Mouse (Mus musculus) forebrain, embryonic 14.5 days (tissue): ENCODE data around the gene Gm45062. TPM values are rescaled to one million over a fixed set of nuclear protein-coding genes. Genes with fewer than 3 reads are reported as not detected.
A peak's percentile ranks its signal among the peaks of the same experiment; 100 is the strongest.
"Not testable (repeated sequence)": the region's sequence is repeated elsewhere in the genome, so short reads cannot be mapped to it uniquely, and the experiment has no call there.

ENCODE experiments used
- ATAC-seq: fragments of 200-750 bp; cut with Nextera tagmentation; 2 replicates; pipeline ENCODE4 v1.8.0; 2017; ENCODE audit warnings: mild to moderate bottlenecking, moderate library complexity
- DNase-seq: peaks from one replicate; pipeline ENCODE4 v3.0.0-alpha.2; 2015; ENCODE audit warnings: low spot score
- H3K27ac ChIP-seq: fragments of 300-500 bp; sonication (generic); 2 replicates; pipeline ENCODE4 v1.5.1; 2014; ENCODE audit warnings: low read depth, mild to moderate bottlenecking, control low read depth, low read length, moderate library complexity
- H3K27me3 ChIP-seq: fragments of 300-500 bp; sonication (generic); replicated peaks from 2 replicates; pipeline ENCODE4 v1.6.1; 2014; ENCODE audit warnings: low read length, control low read depth, mixed read lengths; ENCODE audit not compliant: control insufficient read depth, insufficient read depth
- H3K36me3 ChIP-seq: fragments of 300-500 bp; sonication (generic); 2 replicates; pipeline ENCODE4 v1.6.1; 2014; ENCODE audit warnings: low read length, control low read depth; ENCODE audit not compliant: control insufficient read depth, insufficient read depth
- H3K4me1 ChIP-seq: fragments of 300-500 bp; sonication (generic); 2 replicates; pipeline ENCODE4 v1.6.1; 2014; ENCODE audit warnings: antibody characterized with exemption, low read length, control low read depth; ENCODE audit not compliant: control insufficient read depth, insufficient read depth
- H3K4me2 ChIP-seq: fragments of 300-500 bp; sonication (generic); 2 replicates; pipeline ENCODE4 v1.6.1; 2014; ENCODE audit warnings: mild to moderate bottlenecking, control low read depth, low read length
- H3K4me3 ChIP-seq: fragments of 300-500 bp; sonication (generic); 2 replicates; pipeline ENCODE4 v1.5.1; 2014; ENCODE audit warnings: low read depth, low read length, control low read depth
- H3K9ac ChIP-seq: fragments of 300-500 bp; sonication (generic); 2 replicates; pipeline ENCODE4 v1.6.1; 2014; ENCODE audit warnings: mild to moderate bottlenecking, low read length, control low read depth, moderate library complexity
- H3K9me3 ChIP-seq: fragments of 300-500 bp; sonication (generic); replicated peaks from 2 replicates; pipeline ENCODE4 v1.6.1; 2016; ENCODE audit warnings: low read length, control low read depth, mixed read lengths; ENCODE audit not compliant: control insufficient read depth
- WGBS: fragments of 180-500 bp; shearing (Covaris S2); extraction: QIAGEN DNeasy Blood & Tissue Kit; methylation state at CpG from one replicate; pipeline ENCODE4 v1.1.7; 2014; 5-methylcytosine and 5-hydroxymethylcytosine counted together
- polyA plus RNA-seq: library from polyadenylated mRNA; unstranded; fragments of >200 nt; fragmentation: Nextera tagmentation; extraction: Ambion mirVana; gene quantifications from 2 replicates; pipeline ENCODE4 v1.2.1, GENCODE M21; 2014

Gene Gm45062
- polyA plus RNA-seq, 1 experiment from 2014 or later = 14.3 TPM

DNA sequence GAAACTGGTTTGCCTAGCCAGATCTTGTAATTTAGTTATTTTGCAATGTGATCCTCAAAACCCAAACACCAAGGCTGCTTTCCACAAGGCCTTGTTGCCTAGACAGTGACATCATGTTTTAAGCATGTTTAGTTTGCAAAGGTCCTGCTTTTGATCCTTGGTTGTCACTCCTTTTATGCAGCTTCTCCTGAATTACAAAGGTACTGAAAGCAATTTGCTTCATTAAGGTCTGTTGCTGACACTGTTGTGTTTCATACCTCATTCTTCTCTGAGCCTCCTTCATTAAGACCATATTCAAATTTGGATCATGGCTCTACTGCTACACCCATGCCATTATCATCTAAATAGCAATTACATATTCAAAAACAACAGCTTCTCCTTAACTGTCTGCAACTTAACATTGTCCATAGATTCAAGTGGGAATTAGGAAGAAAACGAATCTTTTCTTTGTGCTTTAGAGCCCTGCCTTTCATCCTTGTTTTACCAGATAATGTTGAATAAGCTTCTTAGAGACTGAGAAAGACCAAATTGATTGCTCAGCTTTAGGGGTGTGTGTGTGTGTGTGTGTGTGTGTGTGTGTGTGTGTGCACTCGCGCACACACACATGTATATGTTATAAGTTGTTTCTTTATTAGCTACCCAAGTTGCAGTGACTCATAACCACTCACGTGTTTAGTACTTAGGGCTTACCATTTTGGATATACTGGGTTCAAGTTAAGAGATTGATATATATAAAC lies 35.0 kb downstream of the Gm45062 start:
- Histone ChIP-seq H3K4me3 (no peak overlapping the region), H3K4me2 (no peak overlapping the region), H3K27ac (no peak overlapping the region), H3K27me3 (no peaks in the 10 kb centered on the region), H3K9ac (no peak overlapping the region), H3K36me3 (no peaks in the 10 kb centered on the region), H3K9me3 (no peaks in the 10 kb centered on the region), H3K4me1 (peaks cover 7% of the 10 kb centered on the region)
- DNase-seq (peak; percentile 88), ATAC-seq (peak; percentile 95)
- 8% methylated on average over 4 of the region's 4 CpGs for WGBS

DNA sequence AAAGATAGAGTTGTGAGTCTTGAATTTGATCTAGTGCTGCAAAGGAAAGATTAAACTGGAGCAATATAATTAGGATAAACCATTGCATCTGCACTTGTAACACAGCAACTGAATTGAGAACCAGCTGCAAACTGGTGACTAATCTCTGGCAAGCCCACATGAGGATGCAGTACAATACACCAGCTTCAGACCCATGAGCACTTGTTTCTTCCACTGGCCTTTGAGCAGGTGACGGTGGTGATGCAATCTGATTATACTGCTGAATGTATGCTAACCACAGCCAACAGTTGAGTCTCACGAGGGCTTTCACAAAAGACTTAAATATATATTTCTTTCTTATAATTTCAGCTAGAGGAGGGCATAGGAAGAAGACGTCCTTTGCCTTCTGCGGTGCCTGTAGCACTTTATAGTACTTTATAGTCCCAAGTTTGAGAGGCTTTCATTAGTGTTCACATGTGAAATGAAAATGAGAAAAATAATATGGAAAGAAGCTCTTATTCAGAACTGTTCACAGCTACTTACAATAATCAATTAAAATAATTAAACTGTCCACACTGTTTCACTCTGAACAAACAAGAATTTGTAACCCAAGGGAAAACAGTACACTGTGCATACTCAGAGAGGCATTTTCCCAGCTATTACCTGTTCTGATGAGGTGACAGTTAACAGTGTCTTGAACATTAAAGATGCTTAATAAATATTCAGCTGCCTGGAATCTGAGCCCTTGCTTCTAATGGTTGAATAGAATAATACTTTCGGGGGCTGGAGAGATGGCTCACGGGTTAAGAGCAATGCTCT lies 40.0 kb downstream of the Gm45062 start:
- peak; percentile 69 for DNase-seq
- no peak overlapping the region for H3K4me3 ChIP-seq
- peaks cover 2% of the 10 kb centered on the region for H3K4me1 ChIP-seq
- no peak overlapping the region for H3K4me2 ChIP-seq
- peak; percentile 83 for ATAC-seq
- H3K9me3 ChIP-seq = no peaks in the 10 kb centered on the region
- no peaks in the 10 kb centered on the region for H3K36me3 ChIP-seq
- H3K9ac ChIP-seq = no peak overlapping the region
- no peaks in the 10 kb centered on the region for H3K27me3 ChIP-seq
- 0 out of 2 replicates have a peak overlapping the region, but pooled peaks have one; percentile 27 for H3K27ac ChIP-seq
- 51% methylated on average over 6 of the region's 6 CpGs for WGBS

DNA sequence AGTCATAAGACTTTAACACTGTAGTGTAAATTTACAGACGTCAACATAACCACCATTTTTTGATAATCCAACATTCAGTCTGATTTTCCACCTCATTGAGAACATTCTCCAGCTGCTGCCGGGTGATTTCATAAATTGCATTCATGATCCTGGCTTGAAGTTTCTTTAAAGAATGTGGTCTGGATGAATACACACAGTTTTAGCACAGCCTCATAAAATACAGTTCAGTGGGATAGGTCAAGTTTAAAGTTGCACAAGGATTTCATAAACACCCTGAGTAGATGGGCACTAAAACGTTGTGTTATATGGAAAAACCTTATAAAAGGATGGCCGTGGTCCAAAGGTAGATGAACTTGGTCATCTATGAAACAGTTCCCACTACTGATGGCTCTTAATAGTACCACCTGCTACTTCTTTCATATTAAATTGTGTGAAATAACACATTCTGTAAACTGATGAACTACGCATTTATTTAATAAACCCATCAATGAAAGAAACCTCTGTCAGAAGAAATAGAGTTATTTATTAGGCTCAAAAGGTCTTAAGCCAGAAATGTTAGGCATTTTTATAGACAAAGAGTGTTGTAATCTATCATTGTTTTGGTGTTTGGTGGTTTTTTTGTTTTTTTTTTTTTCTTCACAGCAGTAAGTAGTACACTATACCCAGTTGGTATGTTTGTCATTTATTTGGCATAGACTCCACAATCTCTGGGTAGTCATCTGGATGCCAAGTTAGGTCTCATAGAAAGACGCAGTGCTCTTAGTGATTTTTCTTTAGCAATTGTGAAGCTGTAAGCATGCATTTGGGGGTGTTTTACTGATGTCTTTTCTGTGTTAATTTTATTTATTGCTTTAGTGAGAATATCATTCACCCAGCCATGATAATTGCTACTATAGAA lies 48.9 kb downstream of the Gm45062 start:
- DNase-seq (peak; percentile 79), ATAC-seq (peak; percentile 77)
- H3K4me2 ChIP-seq = no peak overlapping the region
- no peaks in the 10 kb centered on the region for H3K9me3 ChIP-seq
- H3K36me3 ChIP-seq = no peaks in the 10 kb centered on the region
- no peak overlapping the region for H3K4me3 ChIP-seq
- H3K27me3 ChIP-seq = no peaks in the 10 kb centered on the region
- no peak overlapping the region for H3K9ac ChIP-seq
- H3K4me1 ChIP-seq = peaks cover 9% of the 10 kb centered on the region
- H3K27ac ChIP-seq = no peak overlapping the region
- WGBS = 47% methylated on average over 6 of the region's 6 CpGs

DNA sequence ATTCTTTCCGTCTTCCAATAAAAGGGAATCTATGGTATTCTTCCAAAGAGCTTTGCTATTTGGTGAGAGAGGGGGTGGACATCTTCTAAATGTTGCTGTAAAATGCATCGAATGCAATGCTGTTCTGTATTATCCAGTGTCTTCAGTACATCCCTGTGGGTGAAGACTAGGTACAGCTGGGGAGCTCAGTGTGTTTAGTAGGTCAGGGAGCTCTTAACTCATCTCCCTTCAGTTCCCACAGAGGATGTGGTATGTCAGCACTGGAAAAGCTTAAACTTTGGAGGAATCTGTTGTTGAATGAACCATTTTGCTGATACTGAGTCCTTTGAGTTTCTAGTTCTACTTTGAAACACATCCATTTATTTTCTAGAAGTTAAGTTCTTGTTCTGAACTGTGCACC lies 53.3 kb downstream of the Gm45062 start:
- no peaks in the 10 kb centered on the region for H3K27me3 ChIP-seq
- H3K27ac ChIP-seq = no peak overlapping the region
- H3K9ac ChIP-seq = no peak overlapping the region
- WGBS = 87% methylated on average over 2 of the region's 2 CpGs
- no peak overlapping the region for H3K4me3 ChIP-seq
- H3K4me1 ChIP-seq = peaks cover 9% of the 10 kb centered on the region
- no peaks in the 10 kb centered on the region for H3K9me3 ChIP-seq
- DNase-seq = no peak
- no peaks in the 10 kb centered on the region for H3K36me3 ChIP-seq
- H3K4me2 ChIP-seq = no peak overlapping the region
- ATAC-seq = no peak

DNA sequence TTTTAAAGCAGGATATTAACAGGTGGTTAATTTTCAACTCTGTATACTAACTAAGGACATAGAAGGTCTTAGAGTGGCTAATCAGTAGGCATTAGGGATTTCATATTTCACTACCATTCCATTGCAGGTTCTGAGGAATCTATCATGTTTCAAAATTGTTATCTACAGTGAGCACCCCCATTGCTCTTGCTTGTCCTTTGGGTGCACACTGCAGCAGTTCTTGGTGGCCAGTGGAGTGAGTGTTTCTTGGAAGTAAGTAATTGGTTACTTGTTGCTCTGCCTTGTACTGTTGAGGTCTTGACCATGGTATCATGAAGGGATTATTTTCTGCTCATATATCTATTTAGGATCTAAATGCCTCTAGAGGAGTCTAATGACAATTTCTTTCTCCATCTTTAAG lies 57.0 kb downstream of the Gm45062 start:
- H3K27ac ChIP-seq = no peak overlapping the region
- no peaks in the 10 kb centered on the region for H3K4me1 ChIP-seq
- DNase-seq (no peak), ATAC-seq (no peak)
- no peak overlapping the region for H3K9ac ChIP-seq
- H3K27me3 ChIP-seq = no peaks in the 10 kb centered on the region
- H3K9me3 ChIP-seq = no peaks in the 10 kb centered on the region
- no peaks in the 10 kb centered on the region for H3K36me3 ChIP-seq
- H3K4me3 ChIP-seq = no peak overlapping the region
- H3K4me2 ChIP-seq = no peak overlapping the region

DNA sequence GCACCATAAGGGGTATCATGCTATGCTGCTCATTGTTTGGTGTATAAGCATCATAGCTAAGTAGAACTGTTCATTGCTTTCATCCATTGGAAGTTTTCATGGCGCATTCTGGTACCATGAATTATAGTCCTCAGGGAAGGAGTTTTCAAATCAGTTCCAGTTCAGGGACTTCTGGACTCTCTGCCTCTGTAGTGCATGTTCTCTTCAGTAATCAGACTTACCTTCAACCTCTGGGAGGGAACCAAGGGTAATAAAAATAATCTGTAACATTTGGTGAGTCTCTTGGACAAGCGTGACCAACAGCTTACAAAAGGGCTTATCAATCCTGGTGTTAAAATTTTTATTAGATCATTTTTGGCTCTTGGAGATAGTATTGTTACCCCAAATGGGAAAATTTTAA lies 60.3 kb downstream of the Gm45062 start:
- no peak for ATAC-seq
- Histone ChIP-seq H3K4me3 (no peak overlapping the region), H3K36me3 (no peaks in the 10 kb centered on the region), H3K4me1 (no peaks in the 10 kb centered on the region), H3K9me3 (no peaks in the 10 kb centered on the region), H3K9ac (no peak overlapping the region), H3K4me2 (no peak overlapping the region), H3K27me3 (no peaks in the 10 kb centered on the region), H3K27ac (no peak overlapping the region)
- 100% methylated on average over 2 of the region's 2 CpGs for WGBS
- DNase-seq = no peak

DNA sequence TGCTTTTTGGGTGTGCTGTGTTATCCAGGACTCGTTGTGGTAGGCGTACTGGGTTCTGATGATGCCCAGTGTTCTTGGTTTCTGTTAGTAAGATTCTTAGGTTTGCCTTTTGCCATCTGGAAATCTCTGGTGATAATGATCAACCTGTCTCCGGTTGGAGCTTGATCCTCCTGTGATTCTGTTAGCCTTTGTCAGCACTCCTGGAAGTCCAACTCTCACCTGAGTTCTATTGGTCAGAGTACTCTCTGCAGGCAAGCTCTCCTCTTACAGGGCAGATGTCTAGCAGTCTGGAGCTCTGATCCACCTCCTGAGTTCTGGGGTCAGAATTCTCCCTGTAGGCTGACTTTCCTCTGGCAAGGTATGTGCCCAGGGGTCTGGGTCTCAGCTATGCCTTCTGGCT lies 72.2 kb downstream of the Gm45062 start:
- 95% methylated on average over 3 of the region's 3 CpGs for WGBS
- H3K36me3 ChIP-seq, H3K4me1 ChIP-seq, ATAC-seq, H3K27me3 ChIP-seq, H3K4me2 ChIP-seq, H3K9ac ChIP-seq, H3K9me3 ChIP-seq, DNase-seq, H3K27ac ChIP-seq, H3K4me3 ChIP-seq: not testable (repeated sequence)

DNA sequence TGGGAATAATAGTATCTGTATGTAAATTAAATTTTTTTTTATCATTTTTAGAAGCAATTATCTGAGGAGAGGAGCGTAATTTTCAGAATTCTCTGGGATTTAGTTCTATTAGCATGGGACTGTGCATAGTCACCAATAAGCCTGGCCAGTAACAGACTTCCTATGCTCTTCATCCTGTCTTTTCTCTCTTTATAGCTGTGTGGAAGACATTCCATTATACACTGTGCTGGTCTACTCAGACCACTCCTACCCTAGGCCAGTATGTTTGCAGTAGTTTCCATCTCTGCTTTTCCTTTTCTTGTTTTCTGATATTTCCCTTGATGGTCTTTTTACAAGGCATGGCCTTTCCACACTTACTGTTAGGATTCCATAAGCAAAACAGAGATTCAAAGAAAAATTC lies 74.1 kb downstream of the Gm45062 start:
- WGBS = 86% methylated on average over 1 of the region's 1 CpGs
- no peak overlapping the region for H3K4me3 ChIP-seq
- no peaks in the 10 kb centered on the region for H3K27me3 ChIP-seq
- no peaks in the 10 kb centered on the region for H3K9me3 ChIP-seq
- no peak for ATAC-seq
- no peak overlapping the region for H3K27ac ChIP-seq
- no peak for DNase-seq
- no peak overlapping the region for H3K4me2 ChIP-seq
- no peak overlapping the region for H3K9ac ChIP-seq
- no peaks in the 10 kb centered on the region for H3K36me3 ChIP-seq
- no peaks in the 10 kb centered on the region for H3K4me1 ChIP-seq
